Mouse (Mus musculus) left cerebral cortex, adult 11 months (tissue): ENCODE results near the gene Gnl2.

Experiments used
- DNase-seq: peaks from one replicate; pipeline ENCODE4 v3.0.0; 2022; ENCODE audit warnings: low spot score

Gnl2 gene

GRCm38 (mm10) chr4:125015806-125016635 lies at the start of gene Gnl2:
Gene Gnl2 (plus strand): TSS chr4:125016585.
- no peak for DNase-seq

- DNase-seq: no peak
Observed at GRCm38 (mm10) chr4:124968711-124969110, 47.7 kb upstream of the Gnl2 start.

- no peak for DNase-seq
Observed at GRCm38 (mm10) chr4:124969219-124969848, 47.1 kb upstream of the Gnl2 start.

GRCm38 (mm10) chr4:124970194-124970593 lies 46.2 kb upstream of the Gnl2 start:
- DNase-seq: no peak

GRCm38 (mm10) chr4:124970677-124971076 lies 45.7 kb upstream of the Gnl2 start:
- no peak for DNase-seq

- DNase-seq: no peak
Observed at GRCm38 (mm10) chr4:124971094-124971493, 45.3 kb upstream of the Gnl2 start.

GRCm38 (mm10) chr4:124972316-124972715 lies 44.1 kb upstream of the Gnl2 start:
- no peak for DNase-seq

- no peak for DNase-seq
Observed at GRCm38 (mm10) chr4:124973296-124973695, 43.1 kb upstream of the Gnl2 start.

- no peak for DNase-seq
Observed at GRCm38 (mm10) chr4:124978201-124978600, 38.2 kb upstream of the Gnl2 start.

GRCm38 (mm10) chr4:124983893-124984526 lies 32.4 kb upstream of the Gnl2 start:
- no peak for DNase-seq

GRCm38 (mm10) chr4:124984871-124985670 lies 31.3 kb upstream of the Gnl2 start:
- DNase-seq: no peak

GRCm38 (mm10) chr4:124985671-124986602 lies 30.4 kb upstream of the Gnl2 start, which contains the start of gene Rspo1:
Gene Rspo1 (plus strand): TSS chr4:124986430.
- no peak for DNase-seq

- no peak for DNase-seq
Observed at GRCm38 (mm10) chr4:124986739-124987710, 29.4 kb upstream of the Gnl2 start.

GRCm38 (mm10) chr4:124987711-124988097 lies 28.7 kb upstream of the Gnl2 start:
- DNase-seq: no peak

GRCm38 (mm10) chr4:124988382-124988781 lies 28.0 kb upstream of the Gnl2 start:
- DNase-seq: no peak

GRCm38 (mm10) chr4:124989787-124990253 lies 26.6 kb upstream of the Gnl2 start:
- DNase-seq: no peak

- no peak for DNase-seq
Observed at GRCm38 (mm10) chr4:124990325-124990724, 26.1 kb upstream of the Gnl2 start.

- no peak for DNase-seq
Observed at GRCm38 (mm10) chr4:124997479-124998147, 18.8 kb upstream of the Gnl2 start.

- DNase-seq: no peak
Observed at GRCm38 (mm10) chr4:124999548-124999947, 16.8 kb upstream of the Gnl2 start.
